Mouse (Mus musculus) brain, embryonic 14.5 days (tissue): ENCODE results near the gene Haus2. TPM values are rescaled to one million over a fixed set of nuclear protein-coding genes. Genes with fewer than 3 reads are reported as not detected.

Experiments used
- DNase-seq: peaks from one replicate; pipeline ENCODE4 v3.0.0-alpha.2; 2011; ENCODE audit warnings: low read depth
- CTCF ChIP-seq: fragments of 200-500 bp; IDR thresholded peaks from 2 replicates; pipeline ENCODE4 v1.5.1; 2012; ENCODE audit warnings: inconsistent platforms, mild to moderate bottlenecking, moderate library complexity, borderline replicate concordance; ENCODE audit not compliant: insufficient read depth, insufficient read length; ENCODE audit errors: extremely low read depth
- POLR2A ChIP-seq: fragments of 200-500 bp; IDR thresholded peaks from 2 replicates; pipeline ENCODE4 v1.6.1; 2012; ENCODE audit warnings: mild to moderate bottlenecking, inconsistent platforms, borderline replicate concordance; ENCODE audit not compliant: poor library complexity, insufficient read depth, insufficient read length, severe bottlenecking; ENCODE audit errors: extremely low read depth
- polyA plus RNA-seq: library from polyadenylated mRNA; depleted of rRNA; stranded (reverse); fragments of >200 nt; gene quantifications from 2 replicates; pipeline ENCODE4 v1.2.3, GENCODE M21; 2012; rRNA removed

Haus2 gene
- polyA plus RNA-seq, 1 experiment: 19.0 TPM

DNA sequence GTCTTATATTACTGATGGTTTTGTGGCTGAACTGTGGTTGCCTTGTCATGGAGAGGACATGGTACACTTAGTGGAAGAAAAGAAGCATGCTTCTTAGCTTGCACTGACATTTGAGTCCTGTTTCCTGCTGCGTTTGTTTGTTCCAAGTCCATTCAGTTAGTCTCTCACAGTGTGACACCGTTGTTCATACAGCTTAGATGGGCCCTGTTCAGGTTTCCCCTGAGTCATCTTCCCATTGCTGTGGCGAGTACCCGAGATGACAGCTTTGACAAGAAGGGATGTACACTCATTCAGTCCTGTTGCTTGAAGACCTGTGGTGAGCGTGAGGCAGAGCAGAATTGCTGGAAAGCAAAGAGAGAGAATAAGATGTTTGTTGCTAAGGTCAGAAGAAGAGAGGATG lies 49.3 kb downstream of the Haus2 start:
- peak; percentile 13 for DNase-seq
- TF ChIP-seq CTCF (no peak), POLR2A (no peak)

DNA sequence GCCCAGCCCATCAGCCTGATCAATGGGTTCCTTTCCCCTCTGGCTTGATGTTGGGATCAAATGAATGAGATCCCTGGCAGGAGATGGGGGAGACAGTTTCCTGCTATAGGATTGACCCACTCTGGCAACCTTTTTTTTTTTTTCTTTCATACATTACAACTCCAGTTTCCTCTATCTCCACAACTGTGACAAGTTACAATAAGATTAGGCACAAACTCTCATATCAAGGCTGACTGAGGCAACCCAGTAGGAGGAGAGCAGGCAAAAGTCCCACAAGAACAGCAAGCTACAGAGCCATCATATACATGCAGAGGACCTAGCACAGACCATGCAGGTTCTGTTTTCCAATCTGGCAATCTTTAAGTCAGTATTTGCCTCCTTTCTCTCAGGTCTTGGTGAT lies 50.1 kb downstream of the Haus2 start:
- DNase-seq: no peak
- no peak for TF ChIP-seq CTCF
- TF ChIP-seq POLR2A: no peak

DNA sequence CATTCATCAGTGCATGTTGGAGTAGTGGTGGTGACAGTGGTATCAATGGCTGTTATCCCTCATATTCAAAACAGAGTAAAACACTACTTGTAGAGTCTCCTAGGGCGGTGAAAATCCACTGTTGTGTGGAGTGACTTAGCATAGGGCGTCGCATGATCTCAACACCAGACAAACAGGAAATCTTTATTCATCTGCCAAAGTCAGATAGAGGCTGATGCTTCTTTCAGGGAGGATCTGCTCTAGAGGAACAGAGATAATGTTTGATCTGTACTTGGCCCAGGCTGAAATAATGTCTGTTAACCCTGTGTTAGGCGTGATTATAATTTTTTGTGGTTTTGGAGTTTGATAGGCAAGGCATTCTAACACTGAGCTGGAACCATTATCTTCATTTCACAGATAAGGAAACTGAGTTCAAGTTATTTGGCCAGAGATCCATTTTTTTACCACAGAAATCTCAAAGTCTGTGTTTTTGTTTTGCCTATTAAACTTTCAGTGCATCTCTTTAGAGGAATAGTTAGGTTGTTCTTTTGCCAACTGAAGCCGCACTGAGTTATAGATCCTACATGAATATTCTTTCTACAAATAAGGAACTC lies 51.4 kb downstream of the Haus2 start:
- no peak for TF ChIP-seq CTCF
- DNase-seq: no peak

DNA sequence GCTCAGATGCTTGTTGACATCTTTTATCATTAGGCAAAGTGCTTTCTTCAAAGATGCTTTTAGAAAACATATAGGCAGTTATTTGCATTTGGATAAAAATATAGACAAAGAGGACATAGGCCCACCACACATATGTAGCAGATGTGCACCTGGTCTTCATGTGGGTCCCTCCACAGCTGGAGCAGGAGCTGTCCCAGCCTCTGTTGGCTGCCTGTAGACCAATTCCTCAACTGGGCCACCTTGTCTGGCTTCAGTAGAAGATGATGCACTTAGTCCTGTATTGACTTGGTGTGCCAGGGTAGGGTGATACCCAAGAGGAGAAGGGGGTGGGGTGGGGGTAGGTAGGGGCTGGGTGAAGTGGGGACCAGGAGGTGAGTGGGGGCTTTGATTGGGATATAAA lies 53.6 kb downstream of the Haus2 start:
- no peak for DNase-seq
- TF ChIP-seq POLR2A (no peak), CTCF (no peak)

DNA sequence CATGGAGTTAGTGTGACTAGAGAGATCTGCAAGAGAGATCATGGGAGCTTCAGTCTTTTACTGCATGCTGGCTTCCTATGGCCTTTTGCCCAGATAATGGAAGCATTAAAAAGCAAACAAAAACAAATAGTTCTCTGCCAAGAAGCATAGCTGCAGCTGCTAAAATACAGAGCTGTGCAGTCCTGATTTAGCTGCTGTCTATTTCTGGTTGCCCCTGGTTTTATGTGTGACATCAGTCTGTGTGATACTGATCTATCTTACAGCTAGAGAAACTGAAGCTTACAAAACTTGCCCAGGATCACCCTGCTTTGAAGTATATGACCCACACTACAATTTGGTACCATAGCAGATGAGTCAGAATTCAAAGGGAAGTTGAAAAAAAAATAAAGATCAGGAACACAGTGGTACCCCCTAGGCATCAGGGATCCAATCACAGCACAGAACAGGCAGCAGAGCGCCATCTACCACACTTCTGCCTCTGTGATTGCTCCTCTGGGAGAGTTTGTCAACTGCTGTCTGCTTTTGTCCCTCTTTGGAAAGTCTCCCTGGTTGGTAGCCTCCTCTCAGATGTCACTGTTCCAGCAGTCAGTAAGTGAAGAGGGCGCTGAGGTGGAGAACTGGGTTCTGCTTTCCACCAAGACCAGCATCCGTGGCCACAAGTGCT lies 54.4 kb downstream of the Haus2 start:
- peak; percentile 34 for DNase-seq

DNA sequence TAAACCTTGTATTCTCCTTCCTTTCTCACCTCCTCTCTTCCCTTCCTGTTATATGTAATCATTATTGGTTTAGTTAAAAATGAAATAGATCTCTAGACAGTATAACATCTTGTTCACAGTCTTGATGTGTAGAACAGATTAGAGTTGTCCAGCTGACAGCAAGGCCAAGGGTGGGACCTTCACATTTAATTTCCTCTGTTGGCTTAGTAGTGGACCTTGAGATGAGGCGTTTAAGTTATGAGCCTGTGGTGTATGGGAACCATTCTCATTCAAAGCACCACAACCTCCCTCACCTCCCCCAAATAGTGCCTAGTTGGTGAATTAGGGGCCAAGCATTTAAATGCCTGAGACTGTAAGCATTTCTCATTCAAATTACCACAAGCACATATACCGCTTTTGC lies 58.3 kb downstream of the Haus2 start:
- TF ChIP-seq POLR2A: no peak
- no peak for TF ChIP-seq CTCF
- DNase-seq: no peak

More for the DNA sequence above, 54.4 kb downstream of the Haus2 start:
- TF ChIP-seq CTCF: no peak
- TF ChIP-seq POLR2A: no peak

DNA sequence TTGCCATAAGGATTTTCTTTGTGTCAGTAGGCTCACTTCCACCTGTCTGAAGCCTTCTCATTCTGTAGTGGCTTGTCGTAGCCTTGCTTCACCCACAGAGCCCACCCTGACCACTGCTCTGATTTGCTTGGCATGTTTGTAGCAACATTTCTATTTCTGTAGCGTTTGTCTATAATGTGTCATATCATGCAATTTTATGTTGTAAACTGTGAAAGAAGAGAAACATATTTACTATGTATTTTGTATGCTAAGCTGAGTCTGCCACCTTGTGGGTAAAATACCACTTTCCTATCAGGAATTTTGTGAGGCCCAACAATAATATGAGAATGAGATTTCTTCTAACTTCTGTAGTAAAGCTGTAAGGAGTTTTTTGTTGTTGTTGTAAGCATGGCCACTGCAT lies 61.1 kb downstream of the Haus2 start:
- peak; percentile 27 for DNase-seq

More for the DNA sequence above, 61.1 kb downstream of the Haus2 start:
- no peak for TF ChIP-seq CTCF
- no peak for TF ChIP-seq POLR2A

Other genes starting within 250 kb of the Haus2 start
- gene Ganc, start 205.5 kb upstream of the Haus2 start, polyA plus RNA-seq: 6.8 and 6.9 TPM in 2 replicates
- 17.0 and 21.1 TPM in 2 replicates for gene Tmem87a, start 205.3 kb upstream of the Haus2 start, polyA plus RNA-seq
- 1.2 and 1.3 TPM in 2 replicates for gene Capn3, start 153.4 kb upstream of the Haus2 start, polyA plus RNA-seq
- gene Zfp106, start 45.5 kb upstream of the Haus2 start, polyA plus RNA-seq: 44.6 and 53.8 TPM in 2 replicates
- 16.0 and 20.8 TPM in 2 replicates for gene Snap23, start 41.7 kb upstream of the Haus2 start, polyA plus RNA-seq
- 21.2 and 27.8 TPM in 2 replicates for gene Lrrc57, start 137 bp downstream of the Haus2 start, polyA plus RNA-seq
- gene Stard9, start 19.7 kb downstream of the Haus2 start, polyA plus RNA-seq: 14.6 and 16.1 TPM in 2 replicates
- gene Cdan1, start 240.7 kb downstream of the Haus2 start, polyA plus RNA-seq: 32.9 and 37.8 TPM in 2 replicates
- 18.7 and 25.1 TPM in 2 replicates for gene Ttbk2, start 241.2 kb downstream of the Haus2 start, polyA plus RNA-seq